Mouse (Mus musculus) CD4-positive helper T cell, adult 2 months (primary cell): ENCODE measurements around the gene Morc2a.
"Not testable (repeated sequence)": the region's sequence is repeated elsewhere in the genome, so short reads cannot be mapped to it uniquely, and the experiment has no call there.

Experiments used
- DNase-seq: peaks from one replicate; pipeline ENCODE4 v3.0.0-alpha.2; 2012; ENCODE audit warnings: low read depth, missing footprints, low spot score

Morc2a gene

GRCm38 (mm10) chr11:3648964-3649841 lies at the start of gene Morc2a:
Gene Morc2a, plus strand, starts transcription at chr11:3649191.
- DNase-seq, result peak; percentile 99

GRCm38 (mm10) chr11:3601966-3602365 lies 47.0 kb upstream of the Morc2a start:
- not testable (repeated sequence) for DNase-seq

GRCm38 (mm10) chr11:3602687-3603086 lies 46.3 kb upstream of the Morc2a start:
- peak; percentile 49 for DNase-seq

GRCm38 (mm10) chr11:3606456-3606855 lies 42.5 kb upstream of the Morc2a start:
- no peak for DNase-seq

- no peak for DNase-seq
Observed at GRCm38 (mm10) chr11:3615576-3615975, 33.4 kb upstream of the Morc2a start.

- no peak for DNase-seq
Observed at GRCm38 (mm10) chr11:3622826-3623225, 26.2 kb upstream of the Morc2a start.

GRCm38 (mm10) chr11:3624391-3625027 lies 24.5 kb upstream of the Morc2a start:
- no peak for DNase-seq

- DNase-seq, result no peak
Observed at GRCm38 (mm10) chr11:3628999-3629491, 19.9 kb upstream of the Morc2a start.

- not testable (repeated sequence) for DNase-seq
Observed at GRCm38 (mm10) chr11:3633269-3633668, 15.7 kb upstream of the Morc2a start.

GRCm38 (mm10) chr11:3647688-3648087 lies 1.3 kb upstream of the Morc2a start:
- peak; percentile 11 for DNase-seq

GRCm38 (mm10) chr11:3648305-3648963 lies 557 bp upstream of the Morc2a start:
- DNase-seq, result no peak

GRCm38 (mm10) chr11:3650141-3650540 lies 1.1 kb downstream of the Morc2a start:
- DNase-seq, result no peak

GRCm38 (mm10) chr11:3661964-3662363 lies 13.0 kb downstream of the Morc2a start:
- no peak for DNase-seq

- DNase-seq, result no peak
Observed at GRCm38 (mm10) chr11:3667506-3667905, 18.5 kb downstream of the Morc2a start.

GRCm38 (mm10) chr11:3668768-3669167 lies 19.8 kb downstream of the Morc2a start:
- no peak for DNase-seq

GRCm38 (mm10) chr11:3669849-3670248 lies 20.9 kb downstream of the Morc2a start:
- no peak for DNase-seq

- no peak for DNase-seq
Observed at GRCm38 (mm10) chr11:3671000-3671628, 22.1 kb downstream of the Morc2a start.

- no peak for DNase-seq
Observed at GRCm38 (mm10) chr11:3674545-3674944, 25.6 kb downstream of the Morc2a start.

- no peak for DNase-seq
Observed at GRCm38 (mm10) chr11:3676423-3676822, 27.4 kb downstream of the Morc2a start.

GRCm38 (mm10) chr11:3677204-3677603 lies 28.2 kb downstream of the Morc2a start:
- no peak for DNase-seq

- DNase-seq, result no peak
Observed at GRCm38 (mm10) chr11:3679771-3680170, 30.8 kb downstream of the Morc2a start.

- DNase-seq, result no peak
Observed at GRCm38 (mm10) chr11:3683696-3684095, 34.7 kb downstream of the Morc2a start.
